Mouse (Mus musculus) cerebellum, adult 2 months (tissue): ENCODE data around the gene Pou4f2. TPM values are rescaled to one million over a fixed set of nuclear protein-coding genes. Genes with fewer than 3 reads are reported as not detected.

ENCODE experiments used
- DNase-seq, 2 experiments: peaks; one replicate each; pipeline ENCODE4 v3.0.0; 2021
- H3K27ac ChIP-seq: fragments of 200-500 bp; 2 replicates; pipeline ENCODE4 v1.5.1; 2012; ENCODE audit warnings: low read length, control low read depth, inconsistent platforms; ENCODE audit not compliant: insufficient read depth
- H3K27me3 ChIP-seq: fragments of 200-500 bp; 2 replicates; pipeline ENCODE4 v1.6.1; 2012; ENCODE audit warnings: inconsistent platforms, mild to moderate bottlenecking, low read length, moderate library complexity; ENCODE audit not compliant: control insufficient read depth, insufficient read depth
- H3K4me1 ChIP-seq: fragments of 200-500 bp; 2 replicates; pipeline ENCODE4 v1.6.1; 2011; ENCODE audit warnings: low read length; ENCODE audit not compliant: control insufficient read depth, insufficient read depth
- H3K4me3 ChIP-seq: fragments of 200-500 bp; replicated peaks from 2 replicates; pipeline ENCODE3; 2011; ENCODE audit warnings: mild to moderate bottlenecking, low read depth, low read length, control low read depth; ENCODE audit not compliant: insufficient read depth
- CTCF ChIP-seq: fragments of 200-500 bp; IDR thresholded peaks from 2 replicates; pipeline ENCODE4 v1.5.1; 2011; ENCODE audit warnings: low read depth, mild to moderate bottlenecking, control low read depth, low read length, moderate library complexity, borderline replicate concordance; ENCODE audit not compliant: insufficient read depth
- POLR2A ChIP-seq: fragments of 200-500 bp; IDR thresholded peaks from 2 replicates; pipeline ENCODE4 v1.6.1; 2011; ENCODE audit warnings: low read length, control low read depth, borderline replicate concordance; ENCODE audit not compliant: insufficient read depth
- WGBS: fragments of 180-500 bp; shearing (Covaris S2); methylation state at CpG from one replicate; pipeline ENCODE4 v1.1.7; 2018; 5-methylcytosine and 5-hydroxymethylcytosine counted together
- polyA plus RNA-seq: library from polyadenylated mRNA; depleted of rRNA; stranded (reverse); fragments of >200 nt; gene quantifications from 2 replicates; pipeline ENCODE4 v1.2.3, GENCODE M21; 2012

Pou4f2 gene
- polyA plus RNA-seq, 1 experiment: 0.80 TPM

GRCm38 (mm10) chr8:78431356-78431755, 5.1 kb downstream of the Pou4f2 start:
- 8% methylated on average over 4 of the region's 4 CpGs for WGBS
- H3K27me3 ChIP-seq: no peaks in the 10 kb centered on the region; the same call in 1 of the 2 replicates
- TF ChIP-seq CTCF: no peak
- no peak for TF ChIP-seq POLR2A
- no peaks in the 10 kb centered on the region for H3K4me1 ChIP-seq
- DNase-seq: no peak
- H3K27ac ChIP-seq: no peak overlapping the region
- H3K4me3 ChIP-seq: no peak overlapping the region

- Histone ChIP-seq H3K4me1 (no peaks in the 10 kb centered on the region), H3K27ac (no peak overlapping the region), H3K27me3 (no peaks in the 10 kb centered on the region; the same call in 1 of the 2 replicates), H3K4me3 (no peak overlapping the region)
- TF ChIP-seq POLR2A (no peak), CTCF (no peak)
- no peak for DNase-seq
- WGBS: 7% methylated on average over 11 of the region's 11 CpGs
Observed at GRCm38 (mm10) chr8:78428148-78428547, 8.3 kb downstream of the Pou4f2 start.

GRCm38 (mm10) chr8:78427769-78428130, 8.7 kb downstream of the Pou4f2 start:
- TF ChIP-seq CTCF (no peak), POLR2A (no peak)
- no peak overlapping the region for H3K27ac ChIP-seq
- no peak overlapping the region for H3K4me3 ChIP-seq
- no peak for DNase-seq
- no peaks in the 10 kb centered on the region; the same call in 1 of the 2 replicates for H3K27me3 ChIP-seq
- under 1% methylated on average over 8 of the region's 8 CpGs for WGBS
- H3K4me1 ChIP-seq: no peaks in the 10 kb centered on the region

DNA sequence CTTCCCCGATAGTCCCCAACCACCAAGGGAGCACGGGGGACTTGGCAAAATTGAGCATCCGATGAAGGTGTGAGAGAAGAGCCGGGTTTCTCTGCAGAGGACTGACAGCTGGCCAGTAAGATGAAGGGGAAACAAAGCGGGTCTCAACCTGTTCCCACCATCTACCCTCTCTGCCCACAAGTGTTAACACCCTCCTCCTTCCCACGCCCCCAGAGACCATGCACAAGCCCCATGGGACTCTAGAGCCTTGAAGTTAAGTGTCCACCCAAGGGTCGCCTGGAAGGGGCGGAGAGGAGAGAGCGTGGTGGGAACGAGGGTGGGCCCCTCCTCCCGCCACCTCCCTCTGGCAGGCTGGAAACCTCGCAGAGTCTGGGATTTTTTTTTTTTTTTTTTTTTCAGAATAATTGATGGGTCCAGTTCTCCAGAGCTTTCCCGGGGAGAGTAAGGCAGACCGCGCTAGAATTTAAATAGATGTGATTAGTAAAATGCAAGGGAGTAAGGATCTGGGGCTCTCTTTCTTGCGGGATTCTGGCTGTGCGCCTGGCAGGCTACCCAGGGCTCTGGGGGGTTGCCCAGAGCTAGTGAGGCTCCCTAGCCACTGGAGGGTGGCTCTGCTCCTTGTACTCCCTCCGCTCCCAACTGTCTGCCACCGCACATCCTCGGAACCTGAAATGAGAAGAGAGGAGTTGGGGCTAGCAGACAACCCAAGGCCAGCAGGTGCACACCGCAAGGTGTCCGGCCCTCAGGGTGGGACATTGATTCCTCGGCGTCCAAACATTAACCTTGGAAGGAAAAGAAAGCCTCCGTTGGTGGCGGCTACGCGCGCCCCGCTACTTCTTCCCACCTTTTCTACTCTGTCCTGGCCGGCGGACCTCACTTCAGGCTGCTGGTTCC, 9.3 kb downstream of the Pou4f2 start:
- DNase-seq: no peak
- H3K4me1 ChIP-seq: no peaks in the 10 kb centered on the region
- no peak overlapping the region for H3K27ac ChIP-seq
- WGBS: 1% methylated on average over 32 of the region's 32 CpGs
- H3K27me3 ChIP-seq: no peaks in the 10 kb centered on the region; the same call in 1 of the 2 replicates
- no peak overlapping the region for H3K4me3 ChIP-seq
- TF ChIP-seq CTCF (no peak), POLR2A (no peak)

DNA sequence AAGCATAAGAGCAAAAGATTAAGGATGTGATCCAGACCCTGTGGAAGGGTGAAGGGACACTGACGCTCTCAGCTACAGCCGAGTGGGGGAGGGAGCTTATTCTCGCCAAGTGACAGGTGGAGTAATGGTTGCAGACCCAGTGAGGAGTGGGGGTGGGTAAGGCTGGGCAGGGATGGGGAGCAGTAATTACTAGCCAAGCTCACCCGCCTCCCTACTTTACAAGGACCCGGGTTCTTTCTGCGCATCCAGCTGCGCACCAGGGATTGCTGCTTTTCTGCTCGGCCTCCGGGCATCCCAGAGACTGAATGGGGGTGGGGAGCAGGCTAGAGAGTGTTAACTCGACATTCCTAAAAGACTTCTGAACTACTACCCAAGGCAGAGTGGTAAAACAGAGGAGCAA, 10.0 kb downstream of the Pou4f2 start:
- no peak for TF ChIP-seq CTCF
- no peak for TF ChIP-seq POLR2A
- no peak overlapping the region for H3K4me3 ChIP-seq

DNA sequence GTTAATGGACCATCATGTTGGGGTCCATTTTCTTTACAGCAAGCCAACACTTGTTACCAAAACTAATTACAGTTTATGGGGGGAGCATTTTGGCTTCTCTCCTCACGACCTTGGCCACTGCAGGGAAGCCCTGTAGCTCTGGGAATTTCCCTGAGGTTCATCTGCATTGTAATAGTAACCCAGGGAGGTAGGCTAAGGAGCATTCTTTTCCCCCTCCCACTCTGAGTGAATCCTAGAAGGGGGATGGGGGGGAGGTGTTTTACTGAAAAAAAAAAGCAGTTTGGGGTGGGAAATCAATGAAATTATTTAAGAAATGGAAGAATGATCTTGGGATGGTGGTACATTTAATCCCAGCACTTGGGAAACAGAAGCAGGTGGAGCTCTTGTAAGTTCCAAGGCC, 12.5 kb downstream of the Pou4f2 start:
- peaks cover 4% of the 10 kb centered on the region; the same call in 1 of the 2 replicates for H3K27me3 ChIP-seq
- no peaks in the 10 kb centered on the region for H3K4me1 ChIP-seq
- no peak overlapping the region for H3K27ac ChIP-seq
- DNase-seq: no peak
- WGBS: 12% methylated on average over 1 of the region's 1 CpGs
- H3K4me3 ChIP-seq: no peak overlapping the region
- no peak for TF ChIP-seq CTCF
- TF ChIP-seq POLR2A: no peak

More for the DNA sequence above, 10.0 kb downstream of the Pou4f2 start:
- 2% methylated on average over 10 of the region's 10 CpGs for WGBS
- no peaks in the 10 kb centered on the region; the same call in 1 of the 2 replicates for H3K27me3 ChIP-seq
- H3K4me1 ChIP-seq: no peaks in the 10 kb centered on the region
- no peak for DNase-seq
- no peak overlapping the region for H3K27ac ChIP-seq

DNA sequence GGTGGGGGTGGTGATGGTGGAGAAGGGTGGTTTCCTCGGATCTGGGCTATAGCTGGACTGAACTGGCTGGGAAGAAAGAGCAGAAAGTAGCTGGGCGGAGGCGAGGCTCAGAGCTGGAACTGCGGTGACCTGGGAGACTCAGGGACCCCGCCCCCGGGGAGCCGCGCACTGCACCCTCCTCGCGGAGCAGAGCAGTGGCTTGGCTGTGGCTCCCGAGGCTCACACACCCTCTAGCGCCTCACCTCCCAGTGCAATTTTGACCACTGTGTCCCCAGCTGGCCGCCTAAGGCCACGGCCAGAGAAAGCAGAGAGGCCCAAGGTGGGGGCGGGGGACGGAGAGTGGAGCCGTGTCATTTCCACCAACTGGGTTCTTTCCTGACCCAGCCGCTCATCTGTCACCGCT, 16.3 kb downstream of the Pou4f2 start:
- Histone ChIP-seq H3K27me3 (peaks cover 7% of the 10 kb centered on the region; the same call in 1 of the 2 replicates), H3K4me1 (no peaks in the 10 kb centered on the region), H3K4me3 (no peak overlapping the region), H3K27ac (no peak overlapping the region)
- 2% methylated on average over 19 of the region's 19 CpGs for WGBS
- DNase-seq: no peak
- TF ChIP-seq POLR2A (no peak), CTCF (no peak)

DNA sequence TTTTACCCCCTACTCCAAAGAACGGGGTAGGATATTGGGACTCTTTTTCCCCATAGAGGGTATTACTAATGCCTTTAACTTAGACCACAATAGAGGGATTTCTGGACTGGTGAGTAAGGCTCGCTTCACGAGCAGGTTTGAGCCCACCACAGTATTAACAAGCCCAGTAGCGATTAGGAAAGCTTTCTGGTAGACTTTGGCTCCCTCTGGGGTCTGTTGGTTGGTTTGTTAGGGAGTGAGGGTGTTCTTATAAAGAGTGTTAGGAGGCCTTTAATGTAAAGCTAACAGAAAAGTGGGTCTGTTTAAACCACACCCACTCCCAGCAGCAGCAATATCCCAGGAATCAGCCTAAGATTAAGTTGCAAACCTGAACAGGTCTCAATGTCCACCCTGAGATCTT, 17.2 kb downstream of the Pou4f2 start:
- DNase-seq: no peak
- Histone ChIP-seq H3K4me3 (no peak overlapping the region), H3K4me1 (no peaks in the 10 kb centered on the region), H3K27me3 (peaks cover 7% of the 10 kb centered on the region; the same call in 1 of the 2 replicates), H3K27ac (no peak overlapping the region)
- TF ChIP-seq CTCF (no peak), POLR2A (no peak)
- 59% methylated on average over 4 of the region's 4 CpGs for WGBS
